Mouse (Mus musculus): ENCODE measurements at regions not wholly inside any gene's neighbourhood (a gene's known extent, or its start where the extent isn't known, plus 50 kb on each side); places are given as distances from the start of the nearest gene placed in this dataset.

DNA sequence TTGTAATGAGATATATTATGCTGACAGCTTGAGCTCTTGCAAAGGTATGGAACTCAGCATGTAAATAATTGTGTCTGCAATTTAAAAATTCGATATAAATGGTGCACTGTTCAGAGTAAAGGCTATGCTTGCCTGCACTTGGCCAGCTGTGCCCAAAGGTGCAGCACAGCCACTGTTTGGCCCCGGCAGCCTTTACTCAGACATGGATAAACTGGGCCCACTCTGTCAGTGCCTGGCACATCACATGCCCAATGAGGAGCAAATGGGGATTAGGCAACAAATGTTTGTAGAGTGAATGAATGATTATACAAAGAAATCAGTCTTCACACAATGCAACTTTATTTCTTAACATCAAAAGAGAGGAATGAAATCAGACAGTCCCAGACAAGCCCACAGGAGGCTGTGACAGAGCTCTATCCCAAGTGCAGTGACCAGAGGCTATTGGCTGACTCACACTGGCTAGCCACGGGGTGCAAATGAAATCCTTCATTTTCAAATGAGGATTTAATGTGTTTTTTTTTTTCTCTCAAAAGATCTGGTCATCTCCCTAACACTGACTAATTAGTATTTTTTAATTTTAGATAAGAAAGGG lies 67.8 kb upstream of the Zic3 start:
- Histone ChIP-seq H3K27ac (no peak overlapping the region), H3K4me3 (no peak overlapping the region)
- intact Hi-C loops (cut with DNase I), result no loop called here
- no peak for TF ChIP-seq CTCF (IDR thresholded peaks at IDR 0.05)
- DNase-seq, result no peak

All from gastrocnemius, adult 2 months (tissue).